Mouse (Mus musculus): ENCODE results near the gene Rnd3.

Rnd3 gene

GRCm38 (mm10) chr2:51128090-51128489, 20.8 kb downstream of the Rnd3 start:
- DNase-seq (ENCODE audit: low spot score), result no peak

GRCm38 (mm10) chr2:51110271-51110670, 38.6 kb downstream of the Rnd3 start:
- DNase-seq (ENCODE audit: low spot score), result no peak

GRCm38 (mm10) chr2:51108631-51109030, 40.3 kb downstream of the Rnd3 start:
- DNase-seq (ENCODE audit: low spot score), result no peak

DNA sequence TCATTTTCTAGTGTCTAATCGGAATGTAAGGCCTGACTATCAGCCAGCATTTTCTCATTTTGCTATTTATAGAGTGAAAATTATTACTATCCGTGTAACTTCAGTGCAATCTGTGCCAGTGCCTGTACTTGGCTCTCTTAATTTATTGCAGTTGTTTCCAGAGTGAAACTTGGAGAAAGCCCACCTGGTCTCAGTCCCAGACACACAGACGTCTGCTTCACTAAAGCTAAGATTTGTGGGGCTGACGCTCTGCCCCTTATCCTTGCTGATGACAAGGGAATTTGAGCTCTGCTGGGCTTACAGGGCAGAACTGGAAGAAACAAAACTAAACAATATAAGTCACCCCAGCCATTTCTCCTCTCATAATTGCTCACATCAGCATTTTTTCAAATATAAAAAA, 47.7 kb downstream of the Rnd3 start:
- DNase-seq (ENCODE audit: low spot score), result no peak

DNA sequence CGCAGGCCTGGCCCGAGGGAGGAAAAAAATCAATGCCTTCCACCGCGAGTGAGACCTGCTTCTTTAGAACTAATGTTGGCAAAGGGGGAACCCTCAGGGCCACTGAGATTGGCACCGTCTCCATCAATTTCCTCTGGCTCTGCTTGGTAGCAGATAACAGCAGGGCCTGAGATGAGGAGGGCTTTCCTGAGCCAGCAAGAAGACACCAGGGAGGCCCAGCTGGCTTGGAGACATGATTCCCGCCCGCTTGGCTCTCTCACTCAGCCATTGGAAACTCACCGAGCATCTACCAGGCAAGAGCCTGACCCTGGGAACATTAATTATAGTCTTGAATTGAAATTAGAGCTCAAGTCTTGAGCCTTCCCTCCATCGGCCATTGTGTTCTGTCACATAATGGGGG, 48.9 kb downstream of the Rnd3 start:
- DNase-seq (ENCODE audit: low spot score), result no peak

DNA sequence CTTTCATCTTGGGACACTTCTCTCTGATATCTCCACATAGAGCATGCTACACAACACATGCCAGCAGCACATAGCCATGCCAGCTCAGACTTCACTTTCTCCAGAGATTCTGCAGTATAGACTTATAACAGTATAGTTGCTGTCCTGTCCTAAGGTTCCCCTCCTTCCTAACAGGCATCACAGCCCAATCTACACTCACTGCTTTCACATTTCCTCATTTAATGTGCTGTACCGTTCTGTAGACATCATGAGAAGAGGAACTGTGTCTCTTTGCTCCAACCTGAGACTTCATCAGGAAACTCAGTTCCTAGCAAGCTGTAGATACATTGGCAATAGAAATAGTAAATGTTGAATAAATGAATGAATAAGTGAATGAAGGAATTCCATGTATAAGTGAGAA, 49.7 kb downstream of the Rnd3 start:
- no peak for DNase-seq (ENCODE audit: low spot score)

GRCm38 (mm10) chr2:51090688-51091087, 58.2 kb downstream of the Rnd3 start:
- no peak for DNase-seq (ENCODE audit: low spot score)

GRCm38 (mm10) chr2:51090049-51090448, 58.9 kb downstream of the Rnd3 start:
- DNase-seq (ENCODE audit: low spot score), result no peak

GRCm38 (mm10) chr2:51088843-51089573, 59.9 kb downstream of the Rnd3 start:
- DNase-seq (ENCODE audit: low spot score), result no peak

GRCm38 (mm10) chr2:51088123-51088453, 60.8 kb downstream of the Rnd3 start:
- DNase-seq (ENCODE audit: low spot score), result no peak

DNA sequence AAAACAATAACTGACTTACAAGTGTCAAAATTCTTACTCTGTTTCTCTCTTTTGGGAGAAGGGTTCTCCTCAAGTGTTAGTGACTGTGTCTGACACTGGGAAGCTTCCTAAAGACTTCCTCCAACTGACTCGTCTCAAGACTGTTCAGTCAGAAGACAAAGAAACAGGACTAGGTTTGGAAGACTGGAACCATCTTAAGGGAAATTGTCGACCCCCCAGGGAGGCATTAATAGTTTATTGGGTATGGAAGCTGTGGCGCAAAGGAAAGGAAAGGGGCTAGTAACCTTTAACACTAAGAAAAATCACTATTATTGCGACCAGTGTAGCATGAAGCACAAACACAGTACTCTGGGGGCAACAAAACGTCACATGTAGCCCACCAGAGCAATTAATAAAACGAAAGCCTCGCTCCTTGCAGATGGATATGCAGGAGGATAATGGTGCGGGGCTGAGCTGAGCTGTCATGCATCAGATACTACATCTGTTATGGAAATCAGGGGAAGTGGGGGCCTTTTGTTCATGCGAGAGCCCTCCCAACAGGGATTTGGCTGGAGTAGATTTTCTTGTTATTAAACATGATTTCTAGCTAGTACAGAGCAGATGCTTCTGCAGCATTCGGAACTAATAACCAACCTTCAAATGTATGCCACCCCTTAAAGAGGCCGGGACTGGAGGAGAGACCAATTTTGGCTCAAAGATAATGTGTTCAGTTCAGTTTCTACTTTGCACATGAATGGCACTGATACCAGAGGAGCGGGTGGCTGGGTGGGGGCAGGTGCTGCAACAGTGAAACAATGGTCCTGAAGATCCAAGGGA, 61.4 kb downstream of the Rnd3 start:
- DNase-seq (ENCODE audit: low spot score), result no peak

DNA sequence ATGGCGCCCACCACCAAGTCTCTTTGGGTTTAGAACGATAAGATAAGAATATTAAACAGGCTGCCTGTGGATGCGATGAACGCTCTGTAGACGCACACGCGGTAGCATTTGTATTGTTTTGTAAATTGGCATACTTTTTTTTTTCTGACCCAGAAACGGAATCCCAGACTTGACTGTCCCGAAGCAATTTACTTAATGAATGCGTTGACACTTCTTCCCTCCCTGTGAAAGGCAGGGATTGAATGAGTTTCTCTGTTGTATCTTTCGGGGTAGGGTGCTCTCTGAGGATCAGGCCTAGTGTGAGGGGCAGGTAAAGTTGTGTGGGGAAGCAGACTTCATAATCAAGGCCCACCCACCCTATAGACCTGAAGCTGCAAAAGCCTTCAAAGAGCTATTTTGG, 63.8 kb downstream of the Rnd3 start:
- no peak for DNase-seq (ENCODE audit: low spot score)

DNA sequence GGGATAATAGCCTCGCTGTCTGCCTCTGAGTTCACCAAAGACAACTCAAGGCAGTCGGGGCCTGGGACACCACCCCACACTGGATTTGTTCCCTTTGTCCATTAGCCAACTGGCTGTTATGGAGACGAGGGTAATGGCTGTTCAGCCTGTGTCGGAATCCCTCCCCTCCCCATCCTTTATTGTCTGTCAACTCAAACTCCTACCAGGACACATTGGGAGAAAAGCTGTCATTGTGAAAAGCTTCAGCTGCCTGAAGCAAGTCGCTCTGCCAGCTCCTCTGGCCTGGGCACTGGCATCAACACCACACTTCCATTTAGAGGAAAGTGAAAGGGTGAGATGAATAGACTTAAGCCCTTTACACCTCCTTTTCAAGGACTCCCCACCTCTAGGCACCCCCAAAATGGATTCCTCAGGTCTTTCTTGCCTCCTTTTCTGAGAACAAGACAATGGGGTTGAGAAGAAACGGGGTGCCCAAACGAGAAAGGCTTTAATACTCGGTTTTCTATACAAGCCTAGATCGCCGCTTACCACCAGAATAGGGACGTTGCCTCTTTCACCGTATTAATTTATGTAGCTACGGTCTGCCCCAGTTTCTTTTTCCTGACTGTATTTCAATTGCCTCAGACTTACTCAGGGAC, 66.1 kb downstream of the Rnd3 start:
- DNase-seq (ENCODE audit: low spot score), result no peak
